Mouse (Mus musculus): ENCODE measurements around the gene Olfr54.

- no peak for TF ChIP-seq CTCF (IDR thresholded peaks at IDR 0.05; ENCODE audit: borderline replicate concordance, insufficient read depth, low read depth, low read length)
- no peak for TF ChIP-seq POLR2A (IDR thresholded peaks at IDR 0.05; ENCODE audit: borderline replicate concordance, insufficient read depth, low read length)
These were observed 49.8 kb downstream of the Olfr54 start for GRCm38 (mm10) chr11:51063841-51064240.

All from cerebellum, adult 2 months (tissue).